Mouse (Mus musculus): ENCODE results near the gene Maats1. TPM values are rescaled to one million over a fixed set of nuclear protein-coding genes. Genes with fewer than 3 reads are reported as not detected.
A peak's percentile ranks its signal among the peaks of the same experiment; 100 is the strongest.

Maats1 gene
- polyA plus RNA-seq, 1 experiment from 2014 or later = 1.5 TPM

DNA sequence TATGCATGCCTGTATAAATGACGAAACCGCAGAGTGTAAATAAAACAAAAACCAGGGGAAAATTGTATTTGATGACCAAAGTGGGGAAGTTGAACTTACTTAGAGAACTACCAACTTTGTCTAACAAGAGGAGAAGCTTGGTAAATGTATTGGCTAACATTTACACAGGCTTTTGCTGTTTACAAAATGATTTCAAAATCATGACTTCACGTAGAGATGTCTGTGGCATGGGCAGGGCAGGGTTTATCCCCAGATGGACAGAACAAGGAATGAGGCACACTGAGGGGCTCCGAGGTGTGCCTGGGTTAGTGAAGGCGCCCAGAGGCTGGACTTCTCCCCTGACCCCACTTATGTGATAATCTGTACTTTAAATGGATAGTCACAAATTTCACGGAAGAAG lies 54.6 kb downstream of the Maats1 start:
- 86% methylated on average over 6 of the region's 6 CpGs for WGBS
- ATAC-seq (ENCODE audit: low FRiP score) = no peak
- Histone ChIP-seq H3K4me3 (ENCODE audit: low read depth, low read length) (no peak overlapping the region), H3K9ac (ENCODE audit: low read depth, low read length) (no peak overlapping the region), H3K4me2 (replicated peaks; ENCODE audit: low read depth, low read length) (no peak overlapping the region), H3K27me3 (ENCODE audit: control insufficient read depth, insufficient read depth, low read length) (no peaks in the 10 kb centered on the region), H3K27ac (ENCODE audit: low read depth, low read length) (no peak overlapping the region), H3K9me3 (ENCODE audit: control insufficient read depth, low read length) (no peaks in the 10 kb centered on the region), H3K4me1 (replicated peaks; ENCODE audit: control insufficient read depth, insufficient read depth, low read length) (peaks cover 3% of the 10 kb centered on the region; the same call in 1 of the 2 replicates), H3K36me3 (ENCODE audit: control insufficient read depth, insufficient read depth, low read length) (no peaks in the 10 kb centered on the region)
- no peak for DNase-seq (ENCODE audit: low spot score)

DNA sequence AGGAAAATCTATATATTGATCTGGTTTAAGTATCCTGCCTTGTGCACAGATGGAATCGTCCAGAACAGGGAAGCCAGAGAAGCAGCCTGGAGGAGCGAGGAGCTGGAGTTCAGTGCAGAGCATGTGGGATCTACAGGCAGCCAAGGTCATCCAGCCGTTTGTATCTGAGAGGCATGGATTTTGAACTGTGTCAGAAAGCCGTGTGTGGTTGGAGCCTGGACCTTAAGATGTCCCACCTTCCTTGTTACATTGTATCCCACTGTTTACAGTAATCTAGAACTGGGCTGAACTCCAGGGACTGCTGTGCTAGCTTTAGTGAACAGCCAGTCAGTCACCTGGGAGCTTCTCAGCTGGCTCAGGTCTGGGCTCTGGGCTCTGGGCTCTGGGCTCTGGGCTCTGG lies 55.4 kb downstream of the Maats1 start:
- Histone ChIP-seq H3K27ac (ENCODE audit: low read depth, low read length) (no peak overlapping the region), H3K9me3 (ENCODE audit: control insufficient read depth, low read length) (no peaks in the 10 kb centered on the region), H3K4me2 (replicated peaks; ENCODE audit: low read depth, low read length) (no peak overlapping the region), H3K27me3 (ENCODE audit: control insufficient read depth, insufficient read depth, low read length) (no peaks in the 10 kb centered on the region), H3K9ac (ENCODE audit: low read depth, low read length) (no peak overlapping the region), H3K4me3 (ENCODE audit: low read depth, low read length) (no peak overlapping the region), H3K4me1 (replicated peaks; ENCODE audit: control insufficient read depth, insufficient read depth, low read length) (peaks cover 3% of the 10 kb centered on the region; the same call in 1 of the 2 replicates), H3K36me3 (ENCODE audit: control insufficient read depth, insufficient read depth, low read length) (no peaks in the 10 kb centered on the region)
- WGBS = 80% methylated on average over 4 of the region's 4 CpGs
- no peak for DNase-seq (ENCODE audit: low spot score)
- no peak for ATAC-seq (ENCODE audit: low FRiP score)

DNA sequence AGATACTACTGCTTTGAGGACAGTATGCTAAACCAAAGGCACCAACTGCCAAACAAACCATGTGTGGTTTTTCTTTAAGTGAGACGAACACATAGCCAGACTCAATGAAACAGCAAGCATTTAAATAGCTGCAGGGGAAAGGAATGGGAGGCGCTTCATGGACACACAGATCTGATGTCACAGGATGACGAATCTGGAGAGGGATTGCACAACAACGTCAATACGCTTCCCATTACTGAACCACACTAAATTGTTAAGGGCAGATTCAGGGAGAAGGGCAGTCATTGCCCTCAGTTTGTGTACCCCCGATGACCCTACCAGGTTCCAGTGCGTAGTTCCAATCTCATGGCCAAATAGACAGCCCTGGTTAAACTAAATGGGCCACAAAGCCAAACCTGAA lies 56.1 kb downstream of the Maats1 start:
- DNase-seq (ENCODE audit: low spot score) = no peak
- 78% methylated on average over 7 of the region's 7 CpGs for WGBS
- no peaks in the 10 kb centered on the region for H3K27me3 ChIP-seq (ENCODE audit: control insufficient read depth, insufficient read depth, low read length)

DNA sequence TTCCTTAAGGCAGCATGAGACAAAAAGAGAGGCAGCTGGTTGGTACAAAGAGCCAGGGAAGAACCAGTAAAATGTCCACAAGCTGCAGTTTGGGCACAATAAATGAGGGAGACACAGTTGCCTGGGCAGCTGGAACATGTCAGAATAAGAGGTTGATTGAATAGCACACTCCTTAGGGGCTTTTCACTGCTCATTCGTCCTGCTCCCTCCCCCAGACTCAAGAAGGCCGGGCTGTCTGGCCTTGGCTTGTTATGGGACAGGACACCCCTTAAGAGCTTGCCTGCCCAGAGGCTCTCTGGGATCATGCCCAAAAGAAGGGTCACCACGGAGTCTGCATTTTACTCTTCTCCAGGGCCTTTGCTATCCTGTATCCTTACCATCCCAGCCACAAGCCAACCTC lies 58.6 kb downstream of the Maats1 start:
- DNase-seq (ENCODE audit: low spot score) (peak; percentile 34), ATAC-seq (ENCODE audit: low FRiP score) (peak; percentile 80)
- Histone ChIP-seq H3K9me3 (ENCODE audit: control insufficient read depth, low read length) (no peaks in the 10 kb centered on the region), H3K4me1 (replicated peaks; ENCODE audit: control insufficient read depth, insufficient read depth, low read length) (peaks cover 3% of the 10 kb centered on the region; the same call in 1 of the 2 replicates), H3K4me3 (ENCODE audit: low read depth, low read length) (no peak overlapping the region), H3K27ac (ENCODE audit: low read depth, low read length) (0 out of 2 replicates have a peak overlapping the region, but pooled peaks have one; percentile 27), H3K4me2 (replicated peaks; ENCODE audit: low read depth, low read length) (no peak overlapping the region), H3K27me3 (ENCODE audit: control insufficient read depth, insufficient read depth, low read length) (no peaks in the 10 kb centered on the region), H3K36me3 (ENCODE audit: control insufficient read depth, insufficient read depth, low read length) (no peaks in the 10 kb centered on the region), H3K9ac (ENCODE audit: low read depth, low read length) (no peak overlapping the region)
- WGBS = 22% methylated on average over 3 of the region's 3 CpGs

More for the DNA sequence above, 56.1 kb downstream of the Maats1 start:
- no peak for ATAC-seq (ENCODE audit: low FRiP score)
- Histone ChIP-seq H3K4me1 (replicated peaks; ENCODE audit: control insufficient read depth, insufficient read depth, low read length) (peaks cover 3% of the 10 kb centered on the region; the same call in 1 of the 2 replicates), H3K4me2 (replicated peaks; ENCODE audit: low read depth, low read length) (no peak overlapping the region), H3K9me3 (ENCODE audit: control insufficient read depth, low read length) (no peaks in the 10 kb centered on the region), H3K4me3 (ENCODE audit: low read depth, low read length) (no peak overlapping the region), H3K27ac (ENCODE audit: low read depth, low read length) (no peak overlapping the region), H3K9ac (ENCODE audit: low read depth, low read length) (no peak overlapping the region), H3K36me3 (ENCODE audit: control insufficient read depth, insufficient read depth, low read length) (no peaks in the 10 kb centered on the region)

DNA sequence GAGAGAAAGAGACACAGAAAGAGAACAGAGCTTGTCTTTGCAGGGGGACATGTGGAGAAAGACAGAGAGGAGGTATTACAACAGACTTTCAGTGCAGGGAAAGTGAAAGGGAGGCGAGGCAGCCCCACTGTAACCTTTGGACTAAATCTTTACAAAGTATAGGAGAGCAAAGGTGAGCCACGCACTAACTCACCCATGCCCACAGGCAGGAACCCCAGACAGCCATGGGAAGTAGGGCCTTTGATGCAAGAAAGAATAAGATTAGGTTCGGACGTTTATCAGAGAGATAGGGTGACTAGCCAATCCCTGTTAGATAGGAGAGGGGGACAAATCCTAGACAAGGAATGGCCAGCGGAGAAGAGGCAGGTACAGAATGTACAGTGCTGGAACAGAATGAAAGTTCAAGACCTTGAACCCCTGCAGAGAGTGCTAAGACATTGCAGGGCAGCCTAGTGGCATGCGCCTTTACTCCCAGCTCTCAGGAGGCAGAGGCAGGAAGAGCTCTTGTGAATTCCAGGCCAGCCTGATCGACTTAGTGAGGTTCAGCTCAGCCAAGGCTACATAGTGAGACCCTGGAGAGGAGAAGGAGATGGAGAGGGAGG lies 59.3 kb downstream of the Maats1 start:
- H3K9ac ChIP-seq (ENCODE audit: low read depth, low read length) = no peak overlapping the region
- WGBS = 85% methylated on average over 7 of the region's 7 CpGs
- H3K27ac ChIP-seq (ENCODE audit: low read depth, low read length) = no peak overlapping the region
- no peaks in the 10 kb centered on the region for H3K36me3 ChIP-seq (ENCODE audit: control insufficient read depth, insufficient read depth, low read length)
- H3K9me3 ChIP-seq (ENCODE audit: control insufficient read depth, low read length) = no peaks in the 10 kb centered on the region
- H3K4me1 ChIP-seq (replicated peaks; ENCODE audit: control insufficient read depth, insufficient read depth, low read length) = peaks cover 3% of the 10 kb centered on the region; the same call in 1 of the 2 replicates
- H3K4me3 ChIP-seq (ENCODE audit: low read depth, low read length) = no peak overlapping the region
- ATAC-seq (ENCODE audit: low FRiP score) = peak; percentile 47; the same call in 1 of the 2 replicates
- no peaks in the 10 kb centered on the region for H3K27me3 ChIP-seq (ENCODE audit: control insufficient read depth, insufficient read depth, low read length)
- no peak for DNase-seq (ENCODE audit: low spot score)
- no peak overlapping the region for H3K4me2 ChIP-seq (replicated peaks; ENCODE audit: low read depth, low read length)

DNA sequence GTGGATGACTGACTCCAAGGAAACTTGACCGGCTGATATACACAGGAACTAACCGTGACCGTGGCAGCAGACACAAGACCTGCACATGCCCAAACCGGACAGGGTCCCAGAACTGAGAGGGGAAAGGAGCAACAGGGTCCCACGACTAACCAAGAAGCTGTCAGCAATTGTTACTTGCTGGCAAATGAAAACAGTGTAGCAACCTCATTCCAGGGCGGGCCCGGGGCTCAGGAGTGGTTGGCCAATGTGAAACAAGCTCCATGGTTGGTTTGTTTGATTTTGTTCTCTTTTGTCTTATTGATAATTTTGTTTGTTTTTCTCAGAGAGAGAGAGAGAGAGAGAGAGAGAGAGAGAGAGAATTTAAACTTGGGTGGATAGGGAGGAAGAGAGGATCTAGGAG lies 61.0 kb downstream of the Maats1 start:
- Histone ChIP-seq H3K36me3 (ENCODE audit: control insufficient read depth, insufficient read depth, low read length) (no peaks in the 10 kb centered on the region), H3K27me3 (ENCODE audit: control insufficient read depth, insufficient read depth, low read length) (no peaks in the 10 kb centered on the region), H3K27ac (ENCODE audit: low read depth, low read length) (no peak overlapping the region), H3K4me2 (replicated peaks; ENCODE audit: low read depth, low read length) (no peak overlapping the region), H3K9ac (ENCODE audit: low read depth, low read length) (no peak overlapping the region), H3K9me3 (ENCODE audit: control insufficient read depth, low read length) (no peaks in the 10 kb centered on the region), H3K4me3 (ENCODE audit: low read depth, low read length) (no peak overlapping the region), H3K4me1 (replicated peaks; ENCODE audit: control insufficient read depth, insufficient read depth, low read length) (peaks cover 3% of the 10 kb centered on the region; the same call in 1 of the 2 replicates)
- no peak for DNase-seq (ENCODE audit: low spot score)
- 82% methylated on average over 7 of the region's 7 CpGs for WGBS
- ATAC-seq (ENCODE audit: low FRiP score) = no peak

DNA sequence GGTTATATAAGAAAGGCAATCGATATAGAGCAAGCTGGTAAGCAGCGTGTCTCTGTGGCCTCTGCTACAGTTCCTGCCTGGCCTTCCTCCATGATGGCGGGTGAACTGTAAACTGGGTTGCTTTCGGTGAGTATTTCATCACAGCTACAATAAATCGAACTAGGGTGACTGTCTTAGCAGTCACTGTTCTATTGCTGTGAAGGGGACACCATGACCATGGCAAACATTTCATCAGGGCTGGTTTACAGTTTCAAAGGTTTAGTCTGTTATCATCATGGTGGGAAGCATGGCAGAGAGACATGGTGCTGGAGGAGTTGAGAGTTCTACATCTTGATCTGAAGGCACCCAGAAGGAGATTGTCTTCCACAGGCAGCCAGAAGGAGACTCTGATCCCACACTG lies 62.1 kb downstream of the Maats1 start:
- Histone ChIP-seq H3K9ac (ENCODE audit: low read depth, low read length) (no peak overlapping the region), H3K27ac (ENCODE audit: low read depth, low read length) (no peak overlapping the region), H3K4me1 (replicated peaks; ENCODE audit: control insufficient read depth, insufficient read depth, low read length) (peaks cover 3% of the 10 kb centered on the region; the same call in 1 of the 2 replicates), H3K4me2 (replicated peaks; ENCODE audit: low read depth, low read length) (no peak overlapping the region), H3K9me3 (ENCODE audit: control insufficient read depth, low read length) (no peaks in the 10 kb centered on the region), H3K36me3 (ENCODE audit: control insufficient read depth, insufficient read depth, low read length) (no peaks in the 10 kb centered on the region), H3K4me3 (ENCODE audit: low read depth, low read length) (no peak overlapping the region), H3K27me3 (ENCODE audit: control insufficient read depth, insufficient read depth, low read length) (no peaks in the 10 kb centered on the region)
- 89% methylated on average over 5 of the region's 5 CpGs for WGBS
- DNase-seq (ENCODE audit: low spot score) = no peak
- ATAC-seq (ENCODE audit: low FRiP score) = no peak

DNA sequence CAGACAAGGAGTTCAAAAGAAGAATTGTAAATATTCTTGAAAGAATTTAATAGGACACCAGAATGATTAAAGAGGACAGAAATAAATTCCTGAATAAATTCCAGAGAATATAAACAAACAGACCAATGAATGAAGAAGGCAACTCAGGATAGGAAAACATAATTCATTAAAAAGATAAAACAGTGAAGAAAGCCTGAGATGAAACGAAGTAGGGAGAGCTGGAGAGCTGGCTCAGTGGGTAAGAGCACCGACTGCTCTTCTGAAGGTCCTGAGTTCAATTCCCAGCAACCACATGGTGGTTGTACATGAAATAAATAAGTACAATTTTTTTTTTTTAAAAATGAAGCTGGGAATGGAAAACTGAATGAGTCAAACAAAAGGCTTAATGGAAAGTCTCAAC lies 67.2 kb downstream of the Maats1 start:
- no peak for ATAC-seq (ENCODE audit: low FRiP score)

DNA sequence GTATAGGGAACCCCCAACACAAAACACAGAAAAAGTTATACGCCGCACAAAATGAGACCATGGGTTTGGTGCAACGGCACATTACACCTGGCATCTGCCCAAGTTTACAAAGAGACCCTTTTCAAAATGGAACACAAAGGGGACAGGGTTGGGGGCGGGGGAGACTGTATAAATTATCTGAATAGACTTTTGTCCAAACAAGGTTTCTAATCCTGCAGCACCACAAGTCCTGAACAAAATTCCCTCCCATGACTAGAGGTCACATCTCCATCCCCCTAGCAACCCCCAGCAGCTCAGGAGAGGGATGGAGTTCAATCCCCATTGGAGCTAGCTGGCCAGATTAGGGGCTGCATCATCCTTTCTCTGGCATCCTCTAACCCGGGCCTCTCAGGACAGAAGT lies 69.5 kb downstream of the Maats1 start:
- no peak overlapping the region for H3K4me3 ChIP-seq (ENCODE audit: low read depth, low read length)
- no peaks in the 10 kb centered on the region for H3K9me3 ChIP-seq (ENCODE audit: control insufficient read depth, low read length)
- no peak overlapping the region for H3K4me2 ChIP-seq (replicated peaks; ENCODE audit: low read depth, low read length)
- no peaks in the 10 kb centered on the region for H3K27me3 ChIP-seq (ENCODE audit: control insufficient read depth, insufficient read depth, low read length)
- H3K27ac ChIP-seq (ENCODE audit: low read depth, low read length) = no peak overlapping the region
- no peaks in the 10 kb centered on the region for H3K36me3 ChIP-seq (ENCODE audit: control insufficient read depth, insufficient read depth, low read length)
- 64% methylated on average over 5 of the region's 5 CpGs for WGBS
- no peak for ATAC-seq (ENCODE audit: low FRiP score)
- H3K4me1 ChIP-seq (replicated peaks; ENCODE audit: control insufficient read depth, insufficient read depth, low read length) = no peaks in the 10 kb centered on the region
- no peak overlapping the region for H3K9ac ChIP-seq (ENCODE audit: low read depth, low read length)
- no peak for DNase-seq (ENCODE audit: low spot score)

More for the DNA sequence above, 67.2 kb downstream of the Maats1 start:
- DNase-seq (ENCODE audit: low spot score) = no peak
- H3K9ac ChIP-seq (ENCODE audit: low read depth, low read length) = no peak overlapping the region
- no peak overlapping the region for H3K4me3 ChIP-seq (ENCODE audit: low read depth, low read length)
- H3K9me3 ChIP-seq (ENCODE audit: control insufficient read depth, low read length) = no peaks in the 10 kb centered on the region
- no peak overlapping the region for H3K4me2 ChIP-seq (replicated peaks; ENCODE audit: low read depth, low read length)
- no peaks in the 10 kb centered on the region for H3K27me3 ChIP-seq (ENCODE audit: control insufficient read depth, insufficient read depth, low read length)
- 81% methylated on average over 2 of the region's 2 CpGs for WGBS
- H3K27ac ChIP-seq (ENCODE audit: low read depth, low read length) = no peak overlapping the region
- no peaks in the 10 kb centered on the region for H3K4me1 ChIP-seq (replicated peaks; ENCODE audit: control insufficient read depth, insufficient read depth, low read length)
- no peaks in the 10 kb centered on the region for H3K36me3 ChIP-seq (ENCODE audit: control insufficient read depth, insufficient read depth, low read length)

Data from hindbrain, embryonic 11.5 days (tissue).